In genomic region chr2:118846246-118846645, GRCm38 (mm10) we compare ENCODE assay signal across 12 mouse cellular contexts. TPM values are rescaled to one million over a fixed set of nuclear protein-coding genes. Genes with fewer than 3 reads are reported as not detected.
DNase-seq lines count a peak whose midpoint lies in the region; ATAC-seq lines count a peak whose summit lies in the region.
"Had no signal": no experiment of that assay in that cellular context is flagged by ENCODE, and none has a peak within 500 bp of the region (broad histone marks: within the 10 kb centered on the region; RNA-seq: fewer than 3 reads in every experiment).

No protein-coding gene starts in this region.

- peak; percentile 41; the same call in 1 of the 2 replicates for ATAC-seq in embryonic facial prominence, embryonic 14.5 days (ENCODE audit: low read depth)
- 0 out of 2 replicates have a peak, but pooled peaks have one; percentile 48 for ATAC-seq in liver, embryonic 12.5 days
- no peak for ATAC-seq in heart, embryonic 11.5 days (replicated peaks; ENCODE audit: insufficient number of reproducible peaks, low FRiP score, low TSS enrichment)

- no peaks in the 10 kb centered on the region for H3K36me3 ChIP-seq in embryonic facial prominence, embryonic 14.5 days (ENCODE audit: control insufficient read depth, insufficient read depth, low read length)
- H3K36me3 ChIP-seq in embryonic facial prominence, embryonic 10.5 days (replicated peaks), result no peaks in the 10 kb centered on the region
- no peaks in the 10 kb centered on the region for H3K36me3 ChIP-seq in liver, embryonic 12.5 days
- H3K36me3 ChIP-seq in heart, embryonic 11.5 days (ENCODE audit: control insufficient read depth, insufficient read depth, low read length), result no peaks in the 10 kb centered on the region
- H3K36me3 ChIP-seq: embryonic facial prominence, embryonic 15.5 days; limb, embryonic 13.5 days; neural tube, embryonic 12.5 days had no signal

- no peak overlapping the region for H3K4me3 ChIP-seq in embryonic facial prominence, embryonic 14.5 days (ENCODE audit: low read depth, low read length)
- no peak overlapping the region for H3K4me3 ChIP-seq in embryonic facial prominence, embryonic 10.5 days
- H3K4me3 ChIP-seq in liver, embryonic 12.5 days, result no peak overlapping the region
- no peak overlapping the region for H3K4me3 ChIP-seq in heart, embryonic 11.5 days (ENCODE audit: low read depth, low read length)
- H3K4me3 ChIP-seq: embryonic facial prominence, embryonic 15.5 days; limb, embryonic 13.5 days; neural tube, embryonic 12.5 days had no signal

- WGBS in embryonic facial prominence, embryonic 14.5 days, result 58% methylated on average over 7 of the region's 7 CpGs
- WGBS in embryonic facial prominence, embryonic 10.5 days, result 61% methylated on average over 7 of the region's 7 CpGs
- 57% methylated on average over 7 of the region's 7 CpGs for WGBS in liver, embryonic 12.5 days (ENCODE audit: insufficient replicate concordance)
- WGBS in heart, embryonic 11.5 days (ENCODE audit: insufficient replicate concordance), result 51% methylated on average over 7 of the region's 7 CpGs

- H3K27me3 ChIP-seq in embryonic facial prominence, embryonic 14.5 days (replicated peaks; ENCODE audit: control insufficient read depth, insufficient read depth, low read length), result no peaks in the 10 kb centered on the region
- H3K27me3 ChIP-seq in embryonic facial prominence, embryonic 10.5 days (replicated peaks; ENCODE audit: low read depth, poor library complexity, severe bottlenecking), result no peaks in the 10 kb centered on the region
- H3K27me3 ChIP-seq in liver, embryonic 12.5 days (replicated peaks), result 0 out of 2 replicates have a peak, but pooled peaks cover 19% of the 10 kb centered on the region
- no peaks in the 10 kb centered on the region for H3K27me3 ChIP-seq in heart, embryonic 11.5 days (ENCODE audit: control insufficient read depth, insufficient read depth, low read length)
- H3K27me3 ChIP-seq: embryonic facial prominence, embryonic 15.5 days; limb, embryonic 13.5 days; neural tube, embryonic 12.5 days had no signal

- no peak overlapping the region for H3K27ac ChIP-seq in embryonic facial prominence, embryonic 14.5 days (replicated peaks; ENCODE audit: low read depth, low read length)
- no peak overlapping the region for H3K27ac ChIP-seq in embryonic facial prominence, embryonic 10.5 days (replicated peaks)
- H3K27ac ChIP-seq in liver, embryonic 12.5 days, result no peak overlapping the region
- no peak overlapping the region for H3K27ac ChIP-seq in heart, embryonic 11.5 days (ENCODE audit: low read depth, low read length)
- H3K27ac ChIP-seq: embryonic facial prominence, embryonic 15.5 days; limb, embryonic 13.5 days; neural tube, embryonic 12.5 days had no signal

- no peaks in the 10 kb centered on the region for H3K4me1 ChIP-seq in embryonic facial prominence, embryonic 14.5 days (ENCODE audit: control insufficient read depth, insufficient read depth, low read length)
- H3K4me1 ChIP-seq in embryonic facial prominence, embryonic 10.5 days, result peaks cover 3% of the 10 kb centered on the region; the same call in 1 of the 2 replicates
- H3K4me1 ChIP-seq in liver, embryonic 12.5 days, result peaks cover 17% of the 10 kb centered on the region
- H3K4me1 ChIP-seq in heart, embryonic 11.5 days (ENCODE audit: control insufficient read depth, insufficient read depth, low read length), result peaks cover 3% of the 10 kb centered on the region; the same call in 1 of the 2 replicates
- H3K4me1 ChIP-seq: embryonic facial prominence, embryonic 15.5 days; neural tube, embryonic 12.5 days had no signal

- H3K4me2 ChIP-seq in embryonic facial prominence, embryonic 14.5 days (ENCODE audit: low read depth, low read length), result no peak overlapping the region
- no peak overlapping the region for H3K4me2 ChIP-seq in liver, embryonic 12.5 days
- no peak overlapping the region for H3K4me2 ChIP-seq in heart, embryonic 11.5 days
- H3K4me2 ChIP-seq: embryonic facial prominence, embryonic 15.5 days; limb, embryonic 13.5 days; neural tube, embryonic 12.5 days had no signal

- DNase-seq in embryonic facial prominence, embryonic 14.5 days (ENCODE audit: low spot score), result peak; percentile 29
- no peak for DNase-seq in embryonic facial prominence, embryonic 10.5 days (ENCODE audit: low spot score)
- DNase-seq in spleen, postnatal 36 days (ENCODE audit: low spot score in 2 of 2), result peak; percentile 23 to 24
- DNase-seq in spleen, adult 18-20 months, result no peak
- no peak for DNase-seq in heart, postnatal 4 days
- DNase-seq in frontal cortex, postnatal 10 days (ENCODE audit: low spot score in 2 of 2), result no peak
- DNase-seq: heart, postnatal 10 days had no signal

- no peak overlapping the region for H3K9ac ChIP-seq in embryonic facial prominence, embryonic 14.5 days (ENCODE audit: low read depth, low read length)
- H3K9ac ChIP-seq in liver, embryonic 12.5 days, result no peak overlapping the region
- no peak overlapping the region for H3K9ac ChIP-seq in heart, embryonic 11.5 days (ENCODE audit: low read depth, low read length)
- H3K9ac ChIP-seq: embryonic facial prominence, embryonic 15.5 days; limb, embryonic 13.5 days; neural tube, embryonic 12.5 days had no signal

- no peaks in the 10 kb centered on the region for H3K9me3 ChIP-seq in embryonic facial prominence, embryonic 14.5 days (ENCODE audit: control insufficient read depth, low read length)
- no peaks in the 10 kb centered on the region for H3K9me3 ChIP-seq in embryonic facial prominence, embryonic 10.5 days
- H3K9me3 ChIP-seq in liver, embryonic 12.5 days (replicated peaks), result peaks cover 5% of the 10 kb centered on the region
- H3K9me3 ChIP-seq in heart, embryonic 11.5 days (replicated peaks; ENCODE audit: control insufficient read depth, low read length), result no peaks in the 10 kb centered on the region
- H3K9me3 ChIP-seq: embryonic facial prominence, embryonic 15.5 days; neural tube, embryonic 12.5 days had no signal

RNA-seq across cellular contexts. Expression of gene Ivd, which starts 15.5 kb away (rescaled TPM):
- polyA plus RNA-seq in embryonic facial prominence, embryonic 14.5 days (2014; fragmentation: Nextera tagmentation; extraction: Ambion mirVana), result 50.7 and 61.9 TPM in 2 replicates
- 74.0 and 81.3 TPM in 2 replicates for polyA plus RNA-seq in embryonic facial prominence, embryonic 10.5 days (2016; fragmentation: Nextera tagmentation; extraction: Ambion mirVana)
- polyA plus RNA-seq in liver, embryonic 12.5 days (2016; fragmentation: Nextera tagmentation; extraction: Ambion mirVana), result 27.9 and 30.8 TPM in 2 replicates
- 52.5 and 63.2 TPM in 2 replicates for polyA plus RNA-seq in heart, embryonic 11.5 days (2014; fragmentation: Nextera tagmentation; extraction: Ambion mirVana)
- total RNA-seq in heart, postnatal 4 days (2021), result 10 to 100 TPM; 92.0 to 92.6 TPM

RNA-seq across cellular contexts. Expression of gene Knstrn, which starts 32.4 kb away (rescaled TPM):
- 75.7 and 94.2 TPM in 2 replicates for polyA plus RNA-seq in embryonic facial prominence, embryonic 14.5 days (2014; fragmentation: Nextera tagmentation; extraction: Ambion mirVana)
- polyA plus RNA-seq in embryonic facial prominence, embryonic 10.5 days (2016; fragmentation: Nextera tagmentation; extraction: Ambion mirVana), result 149 and 150 TPM in 2 replicates
- polyA plus RNA-seq in liver, embryonic 12.5 days (2016; fragmentation: Nextera tagmentation; extraction: Ambion mirVana), result 92.8 and 95.2 TPM in 2 replicates
- polyA plus RNA-seq in heart, embryonic 11.5 days (2014; fragmentation: Nextera tagmentation; extraction: Ambion mirVana), result 117 and 135 TPM in 2 replicates
- 10 to 100 TPM; 53.5 to 65.0 TPM for total RNA-seq in heart, postnatal 4 days (2021)

RNA-seq across cellular contexts. Expression of gene Bahd1, which starts 53.9 kb away (rescaled TPM):
- 1.3 and 1.6 TPM in 2 replicates for polyA plus RNA-seq in embryonic facial prominence, embryonic 14.5 days (2014; fragmentation: Nextera tagmentation; extraction: Ambion mirVana)
- polyA plus RNA-seq in embryonic facial prominence, embryonic 10.5 days (2016; fragmentation: Nextera tagmentation; extraction: Ambion mirVana), result 3.2 and 3.3 TPM in 2 replicates
- 5.1 and 5.6 TPM in 2 replicates for polyA plus RNA-seq in liver, embryonic 12.5 days (2016; fragmentation: Nextera tagmentation; extraction: Ambion mirVana)
- 0.77 and 1.1 TPM in 2 replicates for polyA plus RNA-seq in heart, embryonic 11.5 days (2014; fragmentation: Nextera tagmentation; extraction: Ambion mirVana)
- total RNA-seq in heart, postnatal 4 days (2021), result 10 to 100 TPM in 1 of 2 experiments, 1 to 10 TPM in 1; 9.6 to 10.3 TPM

Comparison
In these comparisons a context has a peak if more than half of its experiments do, and no peak if none do; other contexts are left out.
1. DNase-seq: peak in embryonic facial prominence, embryonic 14.5 days (single experiment) and spleen, postnatal 36 days (2 of 2); none in embryonic facial prominence, embryonic 10.5 days (single experiment), spleen, adult 18-20 months (0 of 2), heart, postnatal 4 days (single experiment) and frontal cortex, postnatal 10 days (0 of 2).